ENCODE assay signal across 8 mouse cellular contexts in genomic region chr13:38960063-38961050, GRCm38 (mm10). TPM values are rescaled to one million over a fixed set of nuclear protein-coding genes. Genes with fewer than 3 reads are reported as not detected.
A peak's percentile ranks its signal among the peaks of the same experiment; 100 is the strongest.
DNase-seq lines count a peak whose midpoint lies in the region; ATAC-seq and TF ChIP-seq lines count a peak whose summit lies in the region.

Slc35b3 (minus strand) TSS chr13:38960875.

- peaks cover 3% of the 10 kb centered on the region; the same call in 1 of the 2 replicates for H3K4me1 ChIP-seq in forebrain, embryonic 11.5 days (replicated peaks; ENCODE audit: control insufficient read depth, insufficient read depth, low read length)
- H3K4me1 ChIP-seq in heart, embryonic 16.5 days (ENCODE audit: control insufficient read depth, insufficient read depth, low read length), result peaks cover 17% of the 10 kb centered on the region
- peaks cover 14% of the 10 kb centered on the region for H3K4me1 ChIP-seq in liver, embryonic 16.5 days (ENCODE audit: control insufficient read depth, low read depth, low read length)
- peaks cover 26% of the 10 kb centered on the region for H3K4me1 ChIP-seq in neural tube, embryonic 13.5 days (replicated peaks)
- H3K4me1 ChIP-seq in testis, adult 2 months (ENCODE audit: control insufficient read depth, insufficient read depth, low read length), result peaks cover 3% of the 10 kb centered on the region; the same call in 1 of the 2 replicates

- H3K9ac ChIP-seq in forebrain, embryonic 11.5 days (ENCODE audit: low read length), result peak within 1 kb of the TSS; percentile 64
- H3K9ac ChIP-seq in heart, embryonic 16.5 days (ENCODE audit: low read length), result peak within 1 kb of the TSS; percentile 66
- H3K9ac ChIP-seq in liver, embryonic 16.5 days (ENCODE audit: low read depth, low read length), result peak within 1 kb of the TSS; percentile 82
- peak within 1 kb of the TSS; percentile 89 for H3K9ac ChIP-seq in neural tube, embryonic 13.5 days

- 2% methylated on average over 65 of the region's 67 CpGs for WGBS in forebrain, embryonic 11.5 days
- 1% methylated on average over 65 of the region's 67 CpGs for WGBS in heart, embryonic 16.5 days
- WGBS in liver, embryonic 16.5 days (ENCODE audit: insufficient replicate concordance), result under 1% methylated on average over 61 of the region's 67 CpGs
- 1% methylated on average over 67 of the region's 67 CpGs for WGBS in neural tube, embryonic 13.5 days

- DNase-seq in CD8-positive naive resting alpha-beta T cell, adult 2 months (ENCODE audit: low read depth in 2 of 2, low spot score in 2 of 2), result peak; percentile 65 to 77
- peak; percentile 70 for DNase-seq in c-Kit-positive CD71-negative TER-119-negative erythroid progenitor cells, embryonic 14.5 days (ENCODE audit: low read depth)
- DNase-seq in forebrain, embryonic 11.5 days (ENCODE audit: low spot score), result peak; percentile 91
- DNase-seq in kidney, postnatal 36 days, result peak; percentile 88 to 92

- peak; percentile 99 for ATAC-seq in forebrain, embryonic 11.5 days (replicated peaks; ENCODE audit: low FRiP score)
- peak; percentile 97 for ATAC-seq in heart, embryonic 16.5 days (replicated peaks; ENCODE audit: extremely low read depth, insufficient read depth, low FRiP score)
- peak; percentile 98 for ATAC-seq in liver, embryonic 16.5 days (ENCODE audit: low read depth)
- peak; percentile 99 for ATAC-seq in neural tube, embryonic 13.5 days (ENCODE audit: low read depth)

- TF ChIP-seq POLR2A in testis, adult 2 months (IDR thresholded peaks at IDR 0.05; ENCODE audit: control insufficient read depth, low read depth, low read length), result peak; percentile 71

- no peaks in the 10 kb centered on the region for H3K36me3 ChIP-seq in forebrain, embryonic 11.5 days (ENCODE audit: control insufficient read depth, insufficient read depth, low read length)
- no peaks in the 10 kb centered on the region for H3K36me3 ChIP-seq in heart, embryonic 16.5 days (ENCODE audit: control insufficient read depth, insufficient read depth)
- peaks cover 3% of the 10 kb centered on the region; the same call in 1 of the 2 replicates for H3K36me3 ChIP-seq in liver, embryonic 16.5 days (ENCODE audit: control insufficient read depth, insufficient read depth)
- peaks cover 5% of the 10 kb centered on the region; the same call in 1 of the 2 replicates for H3K36me3 ChIP-seq in neural tube, embryonic 13.5 days
- H3K36me3 ChIP-seq in testis, adult 2 months (ENCODE audit: control insufficient read depth, insufficient read depth, low read length), result peaks cover 2% of the 10 kb centered on the region

- peak within 1 kb of the TSS; percentile 59 for H3K4me2 ChIP-seq in forebrain, embryonic 11.5 days (ENCODE audit: low read depth, low read length, severe bottlenecking)
- peak within 1 kb of the TSS; percentile 62 for H3K4me2 ChIP-seq in heart, embryonic 16.5 days (ENCODE audit: low read depth, low read length)
- peak within 1 kb of the TSS; percentile 74 for H3K4me2 ChIP-seq in liver, embryonic 16.5 days (ENCODE audit: low read depth, low read length)
- H3K4me2 ChIP-seq in neural tube, embryonic 13.5 days, result peak within 1 kb of the TSS; percentile 71

- H3K27me3 ChIP-seq in forebrain, embryonic 11.5 days (ENCODE audit: control insufficient read depth, insufficient read depth, low read length), result no peaks in the 10 kb centered on the region
- no peaks in the 10 kb centered on the region for H3K27me3 ChIP-seq in heart, embryonic 16.5 days (ENCODE audit: control insufficient read depth, insufficient read depth, low read length)
- no peaks in the 10 kb centered on the region for H3K27me3 ChIP-seq in liver, embryonic 16.5 days (ENCODE audit: control insufficient read depth, insufficient read depth, low read depth, low read length)
- no peaks in the 10 kb centered on the region for H3K27me3 ChIP-seq in neural tube, embryonic 13.5 days
- H3K27me3 ChIP-seq in testis, adult 2 months (ENCODE audit: control insufficient read depth, insufficient read depth, low read length), result no peaks in the 10 kb centered on the region

- H3K4me3 ChIP-seq in forebrain, embryonic 11.5 days (ENCODE audit: low read depth, low read length), result peak within 1 kb of the TSS; percentile 80
- peak within 1 kb of the TSS; percentile 82 for H3K4me3 ChIP-seq in heart, embryonic 16.5 days (ENCODE audit: low read length)
- H3K4me3 ChIP-seq in liver, embryonic 16.5 days (ENCODE audit: low read depth, low read length), result peak within 1 kb of the TSS; percentile 92
- peak within 1 kb of the TSS; percentile 86 for H3K4me3 ChIP-seq in neural tube, embryonic 13.5 days
- peak within 1 kb of the TSS; percentile 99 for H3K4me3 ChIP-seq in testis, adult 2 months (ENCODE audit: control insufficient read depth, low read depth, low read length)

- H3K27ac ChIP-seq in forebrain, embryonic 11.5 days (ENCODE audit: low read depth, low read length), result 0 out of 2 replicates have a peak within 1 kb of the TSS, but pooled peaks have one; percentile 1
- peak within 1 kb of the TSS; percentile 33 for H3K27ac ChIP-seq in heart, embryonic 16.5 days (ENCODE audit: low read length)
- peak within 1 kb of the TSS; percentile 67 for H3K27ac ChIP-seq in liver, embryonic 16.5 days (ENCODE audit: low read length)
- H3K27ac ChIP-seq in neural tube, embryonic 13.5 days (replicated peaks), result peak within 1 kb of the TSS; percentile 68
- peak within 1 kb of the TSS; percentile 92 for H3K27ac ChIP-seq in testis, adult 2 months (ENCODE audit: control insufficient read depth, insufficient read depth, low read depth, low read length)

- no peaks in the 10 kb centered on the region for H3K9me3 ChIP-seq in forebrain, embryonic 11.5 days (ENCODE audit: control insufficient read depth, low read length)
- H3K9me3 ChIP-seq in heart, embryonic 16.5 days (replicated peaks; ENCODE audit: control insufficient read depth, low read length), result no peaks in the 10 kb centered on the region
- H3K9me3 ChIP-seq in liver, embryonic 16.5 days (replicated peaks; ENCODE audit: control insufficient read depth, low read length), result no peaks in the 10 kb centered on the region
- H3K9me3 ChIP-seq in neural tube, embryonic 13.5 days, result no peaks in the 10 kb centered on the region

- TF ChIP-seq CTCF in testis, adult 2 months (IDR thresholded peaks at IDR 0.05; ENCODE audit: control insufficient read depth, insufficient read depth, insufficient replicate concordance, low read depth, low read length), result no peak

RNA-seq across cellular contexts. Expression of gene Slc35b3, which starts in this region (rescaled TPM):
- 26.1 and 28.9 TPM in 2 replicates for polyA plus RNA-seq in forebrain, embryonic 11.5 days (2014; fragmentation: Nextera tagmentation; extraction: Ambion mirVana)
- polyA plus RNA-seq in heart, embryonic 16.5 days (2015; fragmentation: Nextera tagmentation; extraction: Ambion mirVana), result 21.1 and 21.3 TPM in 2 replicates
- 11.8 and 12.1 TPM in 2 replicates for polyA plus RNA-seq in liver, embryonic 16.5 days (2015; fragmentation: Nextera tagmentation; extraction: Ambion mirVana)
- 29.7 and 35.0 TPM in 2 replicates for polyA plus RNA-seq in neural tube, embryonic 13.5 days (2015; fragmentation: Nextera tagmentation; extraction: Ambion mirVana)
- polyA plus RNA-seq in testis, adult 2 months (2012; rRNA removed), result 11.1 and 14.2 TPM in 2 replicates

Comparison
In these comparisons a context has a peak if more than half of its experiments do, and no peak if none do; other contexts are left out.
1. Peak in every context shown above with its lines: DNase-seq, ATAC-seq, H3K4me3 ChIP-seq and H3K27ac ChIP-seq.
2. H3K27ac ChIP-seq: peak in every context shown above with its lines; median percentile 92 in testis, adult 2 months; 68 in neural tube, embryonic 13.5 days; 67 in liver, embryonic 16.5 days; 33 in heart, embryonic 16.5 days; 1 in forebrain, embryonic 11.5 days.